Mouse (Mus musculus) cerebellum, adult 2 months (tissue): ENCODE results near the gene Otud7b. TPM values are rescaled to one million over a fixed set of nuclear protein-coding genes. Genes with fewer than 3 reads are reported as not detected.

Source experiments
- DNase-seq, 2 experiments: peaks; one replicate each; pipeline ENCODE4 v3.0.0; 2021
- H3K27ac ChIP-seq: fragments of 200-500 bp; 2 replicates; pipeline ENCODE4 v1.5.1; 2012; ENCODE audit warnings: low read length, control low read depth, inconsistent platforms; ENCODE audit not compliant: insufficient read depth
- H3K27me3 ChIP-seq: fragments of 200-500 bp; 2 replicates; pipeline ENCODE4 v1.6.1; 2012; ENCODE audit warnings: inconsistent platforms, mild to moderate bottlenecking, low read length, moderate library complexity; ENCODE audit not compliant: control insufficient read depth, insufficient read depth
- H3K4me1 ChIP-seq: fragments of 200-500 bp; 2 replicates; pipeline ENCODE4 v1.6.1; 2011; ENCODE audit warnings: low read length; ENCODE audit not compliant: control insufficient read depth, insufficient read depth
- H3K4me3 ChIP-seq: fragments of 200-500 bp; replicated peaks from 2 replicates; pipeline ENCODE3; 2011; ENCODE audit warnings: mild to moderate bottlenecking, low read depth, low read length, control low read depth; ENCODE audit not compliant: insufficient read depth
- CTCF ChIP-seq: fragments of 200-500 bp; IDR thresholded peaks from 2 replicates; pipeline ENCODE4 v1.5.1; 2011; ENCODE audit warnings: low read depth, mild to moderate bottlenecking, control low read depth, low read length, moderate library complexity, borderline replicate concordance; ENCODE audit not compliant: insufficient read depth
- POLR2A ChIP-seq: fragments of 200-500 bp; IDR thresholded peaks from 2 replicates; pipeline ENCODE4 v1.6.1; 2011; ENCODE audit warnings: low read length, control low read depth, borderline replicate concordance; ENCODE audit not compliant: insufficient read depth
- WGBS: fragments of 180-500 bp; shearing (Covaris S2); methylation state at CpG from one replicate; pipeline ENCODE4 v1.1.7; 2018; 5-methylcytosine and 5-hydroxymethylcytosine counted together
- polyA plus RNA-seq: library from polyadenylated mRNA; depleted of rRNA; stranded (reverse); fragments of >200 nt; gene quantifications from 2 replicates; pipeline ENCODE4 v1.2.3, GENCODE M21; 2012; rRNA removed

The Otud7b gene
- 26.3 and 30.0 TPM in 2 replicates for polyA plus RNA-seq

DNA sequence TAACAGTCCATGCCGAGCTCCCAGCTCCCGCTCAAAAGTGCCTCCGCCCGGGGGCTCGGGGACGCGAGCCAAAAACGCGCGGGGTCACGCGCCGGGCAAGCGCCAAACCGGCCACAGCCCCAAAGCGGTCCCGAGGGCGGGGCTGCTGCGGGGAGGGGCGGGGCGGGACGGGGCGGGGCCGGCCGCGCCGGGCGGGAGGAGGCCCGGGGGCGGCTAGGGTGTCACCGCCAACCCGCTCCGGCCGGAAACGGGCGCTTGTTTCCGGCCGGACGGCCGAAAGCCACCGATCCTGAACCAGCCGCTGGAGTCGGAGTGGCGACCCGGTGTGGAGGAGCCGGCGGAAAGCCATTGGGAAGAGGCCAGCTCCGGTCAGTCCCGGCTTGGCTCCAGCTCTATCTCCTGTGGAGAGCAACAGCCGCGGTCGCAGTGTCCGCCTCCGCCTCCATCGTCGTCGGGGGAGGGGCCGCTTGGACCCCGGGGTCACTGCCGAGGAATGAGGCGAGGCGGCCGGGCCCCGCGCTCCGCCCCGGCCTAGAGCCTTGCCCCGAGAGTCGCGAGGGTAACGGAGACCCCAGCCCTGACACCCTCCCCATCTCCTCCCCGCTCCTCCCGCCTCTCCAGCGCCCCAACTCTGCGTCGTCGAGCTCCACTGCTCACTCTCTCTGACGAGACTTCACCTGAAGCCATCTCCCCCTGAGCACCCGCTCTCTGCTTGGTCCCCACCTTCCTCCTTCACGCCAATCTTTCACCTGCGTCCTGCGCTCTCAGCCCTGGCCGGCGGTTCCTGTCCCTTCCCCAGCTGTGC, at the start of gene Otud7b:
Gene Otud7b (plus strand): TSS at position 267 of the 805 bp plus-strand sequence.
- Histone ChIP-seq H3K4me3 (peak within 1 kb of the TSS; percentile 98), H3K27me3 (no peaks in the 10 kb centered on the region), H3K4me1 (peaks cover 5% of the 10 kb centered on the region; the same call in 1 of the 2 replicates), H3K27ac (peak within 1 kb of the TSS; percentile 60)
- WGBS = under 1% methylated on average over 84 of the region's 84 CpGs
- TF ChIP-seq POLR2A = peak; percentile 59; the same call in 1 of the 2 replicates
- TF ChIP-seq CTCF = no peak
- peak; percentile 84 to 88 for DNase-seq

DNA sequence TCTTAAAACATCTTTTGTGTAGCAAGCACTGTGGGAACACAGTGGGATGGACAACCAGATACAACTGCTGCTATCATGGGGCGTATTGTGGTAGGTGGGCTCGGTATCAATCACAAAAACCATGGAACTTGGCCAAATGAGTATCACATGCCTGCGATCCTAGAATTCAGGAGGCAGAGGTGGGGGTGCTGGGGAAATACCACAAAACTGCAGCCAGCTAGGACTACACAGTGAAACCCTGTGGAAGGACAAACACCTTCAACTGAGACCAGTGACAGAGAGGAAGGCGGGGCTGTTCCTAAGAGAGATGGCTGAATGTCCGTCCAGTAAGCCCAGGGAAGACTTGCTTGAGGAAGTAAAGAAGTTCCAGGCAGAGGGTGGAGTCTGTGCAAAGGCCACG, 49.0 kb upstream of the Otud7b start:
- H3K27me3 ChIP-seq = no peaks in the 10 kb centered on the region
- no peak for DNase-seq
- no peak overlapping the region for H3K27ac ChIP-seq
- 74% methylated on average over 6 of the region's 6 CpGs for WGBS
- peaks cover 17% of the 10 kb centered on the region for H3K4me1 ChIP-seq
- no peak for TF ChIP-seq POLR2A
- no peak for TF ChIP-seq CTCF
- H3K4me3 ChIP-seq = no peak overlapping the region

DNA sequence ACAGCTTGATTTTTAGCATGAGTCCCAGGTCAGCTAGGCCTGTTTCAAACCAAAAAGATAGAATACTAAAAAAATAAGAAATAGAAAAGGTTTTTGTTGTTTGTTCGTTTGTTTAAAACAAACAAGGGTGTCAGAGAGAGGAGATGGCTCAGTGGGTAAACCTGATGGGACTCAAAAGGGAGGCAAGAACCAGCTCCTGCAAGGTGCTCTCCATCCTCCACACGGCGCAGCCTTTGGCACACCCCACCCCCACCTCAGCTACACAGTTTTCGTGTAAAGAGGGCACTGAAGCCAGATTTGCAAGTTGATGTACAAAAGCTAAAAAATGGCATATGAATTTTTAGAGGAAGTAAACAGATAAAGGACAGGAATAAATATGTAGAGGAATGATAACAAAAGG, 48.3 kb upstream of the Otud7b start:
- WGBS = 74% methylated on average over 4 of the region's 4 CpGs
- Histone ChIP-seq H3K27me3 (no peaks in the 10 kb centered on the region), H3K4me3 (no peak overlapping the region)

DNA sequence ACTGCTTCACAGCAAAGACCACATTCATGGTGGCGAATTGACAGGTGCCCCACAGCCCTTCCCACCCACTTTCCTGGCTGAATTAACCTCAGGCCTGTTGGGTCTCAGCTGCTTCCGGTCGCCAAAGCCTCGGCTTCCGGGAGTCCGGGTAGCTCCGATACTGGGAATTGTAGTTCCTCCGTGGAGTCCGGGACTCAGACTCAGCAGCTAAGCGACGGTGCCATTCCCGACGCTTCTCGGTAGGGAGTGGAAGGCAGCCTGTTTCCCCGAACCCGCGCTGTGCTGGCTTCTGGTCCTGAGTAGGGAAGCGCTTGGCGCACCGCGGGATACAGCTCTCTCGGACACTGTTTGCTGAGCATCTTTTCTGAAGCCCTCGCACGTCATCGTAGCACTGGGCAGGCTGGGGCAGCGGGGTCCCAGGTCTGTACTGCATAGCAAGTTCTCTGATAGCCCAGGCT, 46.6 kb upstream of the Otud7b start:
- TF ChIP-seq CTCF (no peak), POLR2A (peak; percentile 79; the same call in 1 of the 2 replicates)
- peak; percentile 92 to 94 for DNase-seq
- Histone ChIP-seq H3K4me3 (peak overlapping the region; percentile 65), H3K4me1 (peaks cover 4% of the 10 kb centered on the region; the same call in 1 of the 2 replicates), H3K27me3 (no peaks in the 10 kb centered on the region), H3K27ac (peak overlapping the region; percentile 59)
- under 1% methylated on average over 26 of the region's 26 CpGs for whole genome bisulfite sequencing

More for the DNA sequence above, 48.3 kb upstream of the Otud7b start:
- no peak for TF ChIP-seq CTCF
- no peak for TF ChIP-seq POLR2A
- peaks cover 10% of the 10 kb centered on the region for H3K4me1 ChIP-seq
- no peak for DNase-seq
- no peak overlapping the region for H3K27ac ChIP-seq

DNA sequence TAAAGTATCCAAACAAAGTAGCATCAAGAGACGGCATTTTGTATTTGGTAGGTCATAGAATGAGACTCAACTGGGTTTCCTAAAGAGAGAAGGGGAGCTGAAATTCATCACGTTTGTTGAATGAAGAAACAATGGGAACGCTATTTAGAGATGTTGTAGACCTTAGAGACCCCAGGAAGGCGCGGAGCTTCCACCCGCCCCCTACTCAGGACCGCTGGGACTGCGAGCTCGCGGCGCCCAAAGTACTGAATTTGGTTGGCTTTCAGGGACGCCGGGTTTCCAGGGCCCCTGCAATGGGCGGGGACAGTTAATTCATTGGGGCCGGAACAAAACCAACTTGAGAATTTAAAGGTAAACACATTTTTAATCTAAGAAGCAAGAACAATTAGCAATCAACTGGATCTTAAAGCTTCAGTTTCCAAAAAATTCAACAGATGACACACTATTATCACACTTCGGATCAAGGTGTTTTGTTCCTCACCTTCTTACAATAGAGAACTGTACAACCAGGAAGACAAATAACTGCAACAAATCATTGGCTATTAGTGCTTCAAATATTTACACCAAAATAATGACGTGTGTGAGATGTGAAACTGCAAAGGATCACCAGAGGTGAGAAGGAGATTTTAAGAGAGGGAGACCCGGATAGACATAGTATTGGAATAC, 46.0 kb upstream of the Otud7b start, which contains the start of gene Vps45:
Gene Vps45 (minus strand): TSS at position 236 of the 666 bp plus-strand sequence.
- under 1% methylated on average over 18 of the region's 18 CpGs for WGBS
- peaks cover 4% of the 10 kb centered on the region; the same call in 1 of the 2 replicates for H3K4me1 ChIP-seq
- no peaks in the 10 kb centered on the region for H3K27me3 ChIP-seq
- DNase-seq = peak; percentile 84 to 85
- TF ChIP-seq POLR2A = peak; percentile 33; the same call in 1 of the 2 replicates
- no peak for TF ChIP-seq CTCF
- peak within 1 kb of the TSS; percentile 59 for H3K27ac ChIP-seq
- peak within 1 kb of the TSS; percentile 65 for H3K4me3 ChIP-seq

DNA sequence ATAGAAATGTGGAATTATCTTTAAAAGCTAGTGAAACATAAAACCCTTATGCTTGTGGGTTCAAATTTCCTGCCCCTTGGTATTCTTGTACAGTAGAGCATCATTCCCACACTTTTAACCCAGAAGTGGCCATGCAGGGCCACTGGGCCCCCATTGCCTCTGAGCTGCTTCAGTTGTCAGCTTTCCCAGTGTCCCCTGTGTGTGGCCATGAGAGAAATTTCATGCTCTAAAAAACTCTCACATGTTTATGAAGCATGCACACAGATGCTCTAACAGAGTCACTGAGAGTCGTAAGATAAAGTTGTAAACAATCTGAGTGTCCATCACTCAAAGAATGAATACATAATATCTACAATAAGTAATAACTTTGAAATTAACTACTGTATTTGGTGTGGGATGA, 44.2 kb upstream of the Otud7b start:
- Histone ChIP-seq H3K4me1 (peaks cover 4% of the 10 kb centered on the region; the same call in 1 of the 2 replicates), H3K4me3 (no peak overlapping the region), H3K27me3 (no peaks in the 10 kb centered on the region), H3K27ac (no peak overlapping the region)
- DNase-seq = no peak
- 54% methylated on average over 1 of the region's 1 CpGs for WGBS
- TF ChIP-seq CTCF (no peak), POLR2A (no peak)

DNA sequence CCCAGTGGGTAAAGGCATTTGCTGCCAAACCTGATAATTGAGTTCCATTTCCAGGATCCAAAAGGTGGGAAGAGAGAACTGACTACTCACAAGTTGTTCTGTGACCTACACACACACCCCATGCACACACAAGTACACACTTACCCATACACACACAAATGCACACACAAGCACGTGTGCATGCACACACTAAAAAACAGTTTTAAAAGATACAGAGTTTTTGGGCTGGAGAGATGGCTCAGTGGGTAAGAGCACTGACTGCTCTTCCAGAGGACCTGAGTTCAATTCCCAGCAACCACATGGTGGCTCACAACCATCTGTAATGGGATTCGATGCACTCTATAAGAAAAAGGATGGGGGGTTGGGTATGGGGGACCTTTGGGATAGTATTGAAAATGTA, 41.0 kb upstream of the Otud7b start:
- Histone ChIP-seq H3K27ac (no peak overlapping the region), H3K4me1 (no peaks in the 10 kb centered on the region; the same call in 1 of the 2 replicates), H3K27me3 (no peaks in the 10 kb centered on the region), H3K4me3 (no peak overlapping the region)
- TF ChIP-seq POLR2A (no peak), CTCF (no peak)
- 73% methylated on average over 2 of the region's 2 CpGs for WGBS
- DNase-seq = no peak

DNA sequence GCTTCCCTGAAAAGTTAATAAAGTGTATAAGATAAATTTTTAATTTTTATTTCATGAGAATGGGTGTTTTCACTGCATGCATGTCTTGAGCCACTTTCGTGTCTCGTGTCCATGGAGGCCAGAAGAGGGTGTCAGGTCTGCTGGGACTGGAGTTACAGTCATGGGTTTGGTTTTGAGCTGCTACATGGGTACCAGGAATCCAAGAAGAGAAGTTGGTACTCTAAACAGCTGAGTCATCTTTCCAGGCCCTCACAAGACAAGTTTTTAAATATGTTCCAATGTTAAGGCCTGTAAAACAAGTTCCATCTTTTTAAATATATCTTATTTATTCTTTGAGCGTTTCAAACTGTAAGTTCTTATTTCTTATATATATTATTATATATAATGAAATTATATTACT, 40.1 kb upstream of the Otud7b start:
- H3K4me3 ChIP-seq = no peak overlapping the region
- no peak overlapping the region for H3K27ac ChIP-seq
- WGBS = 88% methylated on average over 3 of the region's 3 CpGs
- no peak for DNase-seq
- H3K4me1 ChIP-seq = no peaks in the 10 kb centered on the region; the same call in 1 of the 2 replicates
- no peaks in the 10 kb centered on the region for H3K27me3 ChIP-seq
- no peak for TF ChIP-seq POLR2A
- no peak for TF ChIP-seq CTCF
